Mouse (Mus musculus) spleen, adult 2 months (tissue): ENCODE results near the gene Prmt3.

ENCODE experiments used
- CTCF ChIP-seq: fragments of 200-500 bp; IDR thresholded peaks from 2 replicates; pipeline ENCODE4 v1.5.1; 2011; ENCODE audit warnings: mild to moderate bottlenecking, inconsistent platforms; ENCODE audit not compliant: insufficient read depth, insufficient read length, insufficient replicate concordance; ENCODE audit errors: extremely low read depth
- POLR2A ChIP-seq: fragments of 200-500 bp; IDR thresholded peaks from 2 replicates; pipeline ENCODE4 v1.6.1; 2011; ENCODE audit warnings: low read depth, low read length, inconsistent platforms

- TF ChIP-seq CTCF (no peak), POLR2A (no peak)
These were observed 914 bp downstream of the Prmt3 start for GRCm38 (mm10) chr7:49778904-49779615.
